Mouse (Mus musculus): ENCODE measurements at regions not wholly inside any gene's neighbourhood (a gene's known extent, or its start where the extent isn't known, plus 50 kb on each side); places are given as distances from the start of the nearest gene placed in this dataset. TPM values are rescaled to one million over a fixed set of nuclear protein-coding genes. Genes with fewer than 3 reads are reported as not detected.

DNA sequence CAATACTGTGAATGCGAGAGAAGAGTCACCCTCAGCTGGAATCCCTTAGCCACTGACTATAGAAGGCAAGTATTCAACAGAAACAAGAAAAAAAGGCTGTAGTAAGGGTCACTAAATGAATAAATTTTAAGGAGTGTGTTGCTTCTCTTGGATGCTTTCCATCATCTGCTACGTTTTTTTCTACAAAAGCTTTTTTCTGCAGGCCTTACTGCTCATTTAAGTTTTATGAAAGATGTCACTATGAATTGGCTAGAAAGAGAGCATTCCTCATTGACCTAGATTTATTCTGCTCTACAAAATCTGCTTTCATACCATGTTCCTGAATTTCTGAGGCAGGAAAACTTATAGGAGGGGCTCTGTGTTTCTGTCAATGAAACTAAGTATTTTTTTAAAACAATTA, 59.2 kb upstream of the Sema3e start:
- Histone ChIP-seq H3K36me3 (ENCODE audit: control insufficient read depth, insufficient read depth, low read length) (no peaks in the 10 kb centered on the region), H3K9ac (ENCODE audit: low read length) (no peak overlapping the region), H3K27ac (ENCODE audit: low read length) (no peak overlapping the region), H3K4me2 (ENCODE audit: low read depth, low read length) (no peak overlapping the region), H3K4me3 (ENCODE audit: low read length) (no peak overlapping the region), H3K27me3 (ENCODE audit: control insufficient read depth, insufficient read depth, low read depth, low read length) (no peaks in the 10 kb centered on the region), H3K4me1 (replicated peaks; ENCODE audit: control insufficient read depth, insufficient read depth, low read length) (no peaks in the 10 kb centered on the region), H3K9me3 (ENCODE audit: control insufficient read depth, low read length) (no peaks in the 10 kb centered on the region)
- WGBS, result 69% methylated on average over 2 of the region's 2 CpGs
- ATAC-seq (ENCODE audit: low read depth), result no peak

DNA sequence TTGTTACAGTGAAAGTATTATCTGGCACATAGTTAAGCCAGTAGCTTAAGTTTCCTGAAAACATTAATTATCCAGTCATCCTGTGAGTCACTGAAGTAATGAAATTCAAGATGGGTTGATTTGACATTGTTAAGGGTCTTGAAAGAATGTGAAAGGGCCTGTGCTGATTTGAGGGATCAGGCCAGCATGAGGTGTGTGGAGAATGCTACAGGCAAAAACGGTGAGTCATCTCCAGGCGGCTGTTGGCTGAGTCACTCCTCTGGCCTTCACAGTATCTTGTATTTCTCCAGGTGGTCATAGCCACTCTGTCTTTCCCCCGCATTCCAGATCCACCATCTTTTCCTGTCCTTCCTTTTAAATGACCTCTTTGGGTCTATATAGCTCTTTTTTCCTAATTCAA, 50.4 kb upstream of the Sema3e start:
- Histone ChIP-seq H3K4me3 (ENCODE audit: low read length) (no peak overlapping the region), H3K27me3 (ENCODE audit: control insufficient read depth, insufficient read depth, low read depth, low read length) (no peaks in the 10 kb centered on the region), H3K9ac (ENCODE audit: low read length) (no peak overlapping the region), H3K9me3 (ENCODE audit: control insufficient read depth, low read length) (no peaks in the 10 kb centered on the region), H3K4me2 (ENCODE audit: low read depth, low read length) (no peak overlapping the region), H3K27ac (ENCODE audit: low read length) (no peak overlapping the region), H3K4me1 (replicated peaks; ENCODE audit: control insufficient read depth, insufficient read depth, low read length) (no peaks in the 10 kb centered on the region), H3K36me3 (ENCODE audit: control insufficient read depth, insufficient read depth, low read length) (no peaks in the 10 kb centered on the region)
- 43% methylated on average over 3 of the region's 3 CpGs for WGBS
- no peak for ATAC-seq (ENCODE audit: low read depth)

Small RNAs in the stretch of these regions (microRNA-seq; reads per million reads assigned to microRNA genes)
- not detected for gene Gm24054

Measured in lung, embryonic 16.5 days (tissue).